Mouse (Mus musculus) stomach, postnatal 0 days (tissue): ENCODE data around the gene Prpf19.

Source experiments
- CTCF ChIP-seq: IDR thresholded peaks from 2 replicates; pipeline ENCODE4 v1.5.1; 2016; ENCODE audit warnings: antibody characterized with exemption, low read depth, mild to moderate bottlenecking, moderate library complexity
- EP300 ChIP-seq: optimal IDR thresholded peaks from 2 replicates; pipeline ENCODE3; 2016; ENCODE audit warnings: antibody characterized with exemption

DNA sequence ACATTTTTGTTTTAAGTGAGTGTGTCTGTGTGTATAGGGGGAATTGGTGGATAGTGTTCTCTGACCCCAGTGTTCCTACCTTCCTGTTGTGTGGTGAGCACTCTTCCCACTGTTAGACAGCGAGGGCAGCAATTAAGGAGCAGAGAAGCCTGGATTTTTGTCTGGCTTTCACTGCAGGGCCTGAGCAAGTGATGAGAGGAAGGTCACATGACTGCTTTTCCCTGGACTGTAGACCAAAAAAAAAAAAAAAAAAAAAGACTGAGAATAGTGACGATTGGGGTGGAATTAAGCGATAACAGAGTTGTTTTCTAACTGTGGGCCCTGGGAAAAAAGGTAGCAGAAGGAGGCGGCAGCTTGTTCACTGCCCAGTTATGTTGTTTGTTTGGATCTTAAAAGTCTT lies 31.6 kb downstream of the Prpf19 start:
- no peak for TF ChIP-seq CTCF
- no peak for TF ChIP-seq EP300
